Mouse (Mus musculus): ENCODE measurements at regions not wholly inside any gene's neighbourhood (a gene's known extent, or its start where the extent isn't known, plus 50 kb on each side); places are given as distances from the start of the nearest gene placed in this dataset.

GRCm38 (mm10) chr12:8447612-8448011 lies 52.2 kb downstream of the Rhob start:
- H3K27me3 ChIP-seq (ENCODE audit: control insufficient read depth, insufficient read depth, low read length), result no peaks in the 10 kb centered on the region

GRCm38 (mm10) chr12:8447025-8447424 lies 52.8 kb downstream of the Rhob start:
- H3K27me3 ChIP-seq (ENCODE audit: control insufficient read depth, insufficient read depth, low read length), result no peaks in the 10 kb centered on the region
- H3K4me3 ChIP-seq (ENCODE audit: control insufficient read depth, low read depth, low read length), result no peak overlapping the region
- TF ChIP-seq POLR2A (IDR thresholded peaks at IDR 0.05; ENCODE audit: control insufficient read depth, low read depth, low read length) (no peak), CTCF (IDR thresholded peaks at IDR 0.05; ENCODE audit: control insufficient read depth, insufficient read depth, insufficient replicate concordance, low read depth, low read length) (no peak)
- no peaks in the 10 kb centered on the region for H3K36me3 ChIP-seq (ENCODE audit: control insufficient read depth, insufficient read depth, low read length)
- H3K27ac ChIP-seq (ENCODE audit: control insufficient read depth, insufficient read depth, low read depth, low read length), result no peak overlapping the region
- peaks cover 2% of the 10 kb centered on the region; the same call in 1 of the 2 replicates for H3K4me1 ChIP-seq (ENCODE audit: control insufficient read depth, insufficient read depth, low read length)

More at GRCm38 (mm10) chr12:8447612-8448011, 52.2 kb downstream of the Rhob start:
- H3K27ac ChIP-seq (ENCODE audit: control insufficient read depth, insufficient read depth, low read depth, low read length), result no peak overlapping the region
- peaks cover 2% of the 10 kb centered on the region; the same call in 1 of the 2 replicates for H3K4me1 ChIP-seq (ENCODE audit: control insufficient read depth, insufficient read depth, low read length)
- no peak overlapping the region for H3K4me3 ChIP-seq (ENCODE audit: control insufficient read depth, low read depth, low read length)
- no peaks in the 10 kb centered on the region for H3K36me3 ChIP-seq (ENCODE audit: control insufficient read depth, insufficient read depth, low read length)
- TF ChIP-seq POLR2A (IDR thresholded peaks at IDR 0.05; ENCODE audit: control insufficient read depth, low read depth, low read length) (no peak), CTCF (IDR thresholded peaks at IDR 0.05; ENCODE audit: control insufficient read depth, insufficient read depth, insufficient replicate concordance, low read depth, low read length) (no peak)

- Histone ChIP-seq H3K4me1 (ENCODE audit: control insufficient read depth, insufficient read depth, low read length) (peaks cover 2% of the 10 kb centered on the region), H3K4me3 (ENCODE audit: control insufficient read depth, low read depth, low read length) (no peak overlapping the region), H3K27ac (ENCODE audit: control insufficient read depth, insufficient read depth, low read depth, low read length) (no peak overlapping the region), H3K27me3 (ENCODE audit: control insufficient read depth, insufficient read depth, low read length) (no peaks in the 10 kb centered on the region), H3K36me3 (ENCODE audit: control insufficient read depth, insufficient read depth, low read length) (no peaks in the 10 kb centered on the region)
- TF ChIP-seq CTCF (IDR thresholded peaks at IDR 0.05; ENCODE audit: control insufficient read depth, insufficient read depth, insufficient replicate concordance, low read depth, low read length) (no peak), POLR2A (IDR thresholded peaks at IDR 0.05; ENCODE audit: control insufficient read depth, low read depth, low read length) (no peak)
Observed at GRCm38 (mm10) chr12:8444975-8445853, 54.6 kb downstream of the Rhob start.

GRCm38 (mm10) chr12:8443917-8444453 lies 55.8 kb downstream of the Rhob start:
- Histone ChIP-seq H3K27ac (ENCODE audit: control insufficient read depth, insufficient read depth, low read depth, low read length) (no peak overlapping the region), H3K4me1 (ENCODE audit: control insufficient read depth, insufficient read depth, low read length) (peaks cover 2% of the 10 kb centered on the region), H3K36me3 (ENCODE audit: control insufficient read depth, insufficient read depth, low read length) (no peaks in the 10 kb centered on the region), H3K27me3 (ENCODE audit: control insufficient read depth, insufficient read depth, low read length) (no peaks in the 10 kb centered on the region), H3K4me3 (ENCODE audit: control insufficient read depth, low read depth, low read length) (no peak overlapping the region)
- TF ChIP-seq POLR2A (IDR thresholded peaks at IDR 0.05; ENCODE audit: control insufficient read depth, low read depth, low read length) (no peak), CTCF (IDR thresholded peaks at IDR 0.05; ENCODE audit: control insufficient read depth, insufficient read depth, insufficient replicate concordance, low read depth, low read length) (no peak)

- H3K27me3 ChIP-seq (ENCODE audit: control insufficient read depth, insufficient read depth, low read length), result no peaks in the 10 kb centered on the region
- no peak overlapping the region for H3K4me3 ChIP-seq (ENCODE audit: control insufficient read depth, low read depth, low read length)
- H3K27ac ChIP-seq (ENCODE audit: control insufficient read depth, insufficient read depth, low read depth, low read length), result no peak overlapping the region
- TF ChIP-seq CTCF (IDR thresholded peaks at IDR 0.05; ENCODE audit: control insufficient read depth, insufficient read depth, insufficient replicate concordance, low read depth, low read length), result no peak
- TF ChIP-seq POLR2A (IDR thresholded peaks at IDR 0.05; ENCODE audit: control insufficient read depth, low read depth, low read length), result no peak
- H3K4me1 ChIP-seq (ENCODE audit: control insufficient read depth, insufficient read depth, low read length), result peaks cover 2% of the 10 kb centered on the region
- no peaks in the 10 kb centered on the region for H3K36me3 ChIP-seq (ENCODE audit: control insufficient read depth, insufficient read depth, low read length)
Observed at GRCm38 (mm10) chr12:8443253-8443661, 56.6 kb downstream of the Rhob start.

- no peaks in the 10 kb centered on the region for H3K27me3 ChIP-seq (ENCODE audit: control insufficient read depth, insufficient read depth, low read length)
- H3K4me1 ChIP-seq (ENCODE audit: control insufficient read depth, insufficient read depth, low read length), result peaks cover 2% of the 10 kb centered on the region
- no peak overlapping the region for H3K27ac ChIP-seq (ENCODE audit: control insufficient read depth, insufficient read depth, low read depth, low read length)
- no peak overlapping the region for H3K4me3 ChIP-seq (ENCODE audit: control insufficient read depth, low read depth, low read length)
- TF ChIP-seq POLR2A (IDR thresholded peaks at IDR 0.05; ENCODE audit: control insufficient read depth, low read depth, low read length), result no peak
- TF ChIP-seq CTCF (IDR thresholded peaks at IDR 0.05; ENCODE audit: control insufficient read depth, insufficient read depth, insufficient replicate concordance, low read depth, low read length), result no peak
- H3K36me3 ChIP-seq (ENCODE audit: control insufficient read depth, insufficient read depth, low read length), result no peaks in the 10 kb centered on the region
Observed at GRCm38 (mm10) chr12:8441275-8441674, 58.5 kb downstream of the Rhob start.

GRCm38 (mm10) chr12:8440373-8440772 lies 59.4 kb downstream of the Rhob start:
- no peak overlapping the region for H3K4me3 ChIP-seq (ENCODE audit: control insufficient read depth, low read depth, low read length)
- TF ChIP-seq CTCF (IDR thresholded peaks at IDR 0.05; ENCODE audit: control insufficient read depth, insufficient read depth, insufficient replicate concordance, low read depth, low read length) (no peak), POLR2A (IDR thresholded peaks at IDR 0.05; ENCODE audit: control insufficient read depth, low read depth, low read length) (no peak)
- no peaks in the 10 kb centered on the region for H3K36me3 ChIP-seq (ENCODE audit: control insufficient read depth, insufficient read depth, low read length)
- no peak overlapping the region for H3K27ac ChIP-seq (ENCODE audit: control insufficient read depth, insufficient read depth, low read depth, low read length)
- no peaks in the 10 kb centered on the region for H3K27me3 ChIP-seq (ENCODE audit: control insufficient read depth, insufficient read depth, low read length)
- peaks cover 2% of the 10 kb centered on the region for H3K4me1 ChIP-seq (ENCODE audit: control insufficient read depth, insufficient read depth, low read length)

All from testis, adult 2 months (tissue).